Mouse (Mus musculus): ENCODE data around the gene Gpr31b. TPM values are rescaled to one million over a fixed set of nuclear protein-coding genes. Genes with fewer than 3 reads are reported as not detected.
"Not testable (repeated sequence)": the region's sequence is repeated elsewhere in the genome, so short reads cannot be mapped to it uniquely, and the experiment has no call there.

The Gpr31b gene
- polyA plus RNA-seq, 1 experiment from 2014 or later, result not detected

- CTCF ChIA-PET, result no interaction called here
- no peak for ATAC-seq
- no peak for TF ChIP-seq CTCF (IDR thresholded peaks at IDR 0.05)
- in situ Hi-C loops (cut with MboI; ENCODE audit: low pct_unique_long_range_greater_than_20kb), result no loop called here
- no peaks in the 10 kb centered on the region for H3K27me3 ChIP-seq
- DNase-seq (ENCODE audit: low read depth, low spot score), result no peak
- POLR2A ChIA-PET, result no interaction called here
These were observed 38.8 kb downstream of the Gpr31b start for GRCm38 (mm10) chr17:13013316-13013715.

- ChIA-PET CTCF (interaction anchor here (1.4 kb wide), 1 partner anchor 24 kb away, joined by 3 read pairs; no protein-coding TSS in a partner anchor), POLR2A (interaction anchor here (0.6 kb wide), 1 partner anchor 49 kb away, joined by 4 read pairs; no protein-coding TSS in a partner anchor)
- H3K27me3 ChIP-seq, result no peaks in the 10 kb centered on the region
- TF ChIP-seq CTCF (IDR thresholded peaks at IDR 0.05), result peak; percentile 77
- DNase-seq (ENCODE audit: low read depth, low spot score), result no peak
- ATAC-seq, result no peak
- in situ Hi-C loops (cut with MboI; ENCODE audit: low pct_unique_long_range_greater_than_20kb), result no loop called here
These were observed 42.2 kb downstream of the Gpr31b start for GRCm38 (mm10) chr17:13009887-13010286.

- in situ Hi-C loops (cut with MboI; ENCODE audit: low pct_unique_long_range_greater_than_20kb), result no loop called here
- ChIA-PET POLR2A (interaction anchor here (0.7 to 1.0 kb wide), 2 partner anchors 18 to 928 kb away, joined by 3 to 5 read pairs; no protein-coding TSS in a partner anchor), CTCF (interaction anchor here (1.0 to 1.5 kb wide), 3 partner anchors 10 to 128 kb away, joined by 5 read pairs; no protein-coding TSS in a partner anchor)
- no peak for DNase-seq (ENCODE audit: low read depth, low spot score)
- ATAC-seq, result no peak
- TF ChIP-seq CTCF (IDR thresholded peaks at IDR 0.05), result no peak
- no peaks in the 10 kb centered on the region for H3K27me3 ChIP-seq
These were observed 43.6 kb downstream of the Gpr31b start for GRCm38 (mm10) chr17:13008528-13008927.

GRCm38 (mm10) chr17:13007730-13008425 is 44.2 kb downstream of the Gpr31b start:
- POLR2A ChIA-PET, result interaction anchor here (1.0 kb wide), 1 partner anchor 17 kb away, joined by 5 read pairs; no protein-coding TSS in a partner anchor
- ATAC-seq (peak; percentile 99), DNase-seq (ENCODE audit: low read depth, low spot score) (peak; percentile 74)
- H3K27me3 ChIP-seq, result no peaks in the 10 kb centered on the region
- in situ Hi-C loops (cut with MboI; ENCODE audit: low pct_unique_long_range_greater_than_20kb), result no loop called here
- CTCF ChIA-PET, result interaction anchor here (1.3 to 1.5 kb wide), 2 partner anchors 10 to 128 kb away, joined by 5 read pairs; no protein-coding TSS in a partner anchor
- TF ChIP-seq CTCF (IDR thresholded peaks at IDR 0.05), result no peak

GRCm38 (mm10) chr17:13006984-13007383 is 45.1 kb downstream of the Gpr31b start:
- in situ Hi-C loops (cut with MboI; ENCODE audit: low pct_unique_long_range_greater_than_20kb), result no loop called here
- no peak for ATAC-seq
- TF ChIP-seq CTCF (IDR thresholded peaks at IDR 0.05), result no peak
- H3K27me3 ChIP-seq, result no peaks in the 10 kb centered on the region
- POLR2A ChIA-PET, result no interaction called here
- DNase-seq (ENCODE audit: low read depth, low spot score), result no peak
- CTCF ChIA-PET, result interaction anchor here (1.6 kb wide), 1 partner anchor 10 kb away, joined by 5 read pairs; no protein-coding TSS in a partner anchor

GRCm38 (mm10) chr17:13006546-13006945 is 45.5 kb downstream of the Gpr31b start, which contains the start of gene Sod2:
Sod2 (plus strand) TSS chr17:13006846.
- POLR2A ChIA-PET; in situ Hi-C loops (cut with MboI; ENCODE audit: low pct_unique_long_range_greater_than_20kb); ATAC-seq; H3K27me3 ChIP-seq; DNase-seq (ENCODE audit: low read depth, low spot score): not testable (repeated sequence)
- CTCF ChIA-PET, result interaction anchor here (1.6 kb wide), 1 partner anchor 10 kb away, joined by 5 read pairs; no protein-coding TSS in a partner anchor

GRCm38 (mm10) chr17:13004436-13004835 is 47.7 kb downstream of the Gpr31b start:
- CTCF ChIA-PET; POLR2A ChIA-PET; H3K27me3 ChIP-seq; in situ Hi-C loops (cut with MboI; ENCODE audit: low pct_unique_long_range_greater_than_20kb); DNase-seq (ENCODE audit: low read depth, low spot score); ATAC-seq: not testable (repeated sequence)

- CTCF ChIA-PET, result interaction anchor here (1.2 kb wide), 1 partner anchor 120 kb away, joined by 3 read pairs; no protein-coding TSS in a partner anchor
- in situ Hi-C loops (cut with MboI; ENCODE audit: low pct_unique_long_range_greater_than_20kb); H3K27me3 ChIP-seq; POLR2A ChIA-PET; DNase-seq (ENCODE audit: low read depth, low spot score); ATAC-seq: not testable (repeated sequence)
These were observed 49.9 kb downstream of the Gpr31b start for GRCm38 (mm10) chr17:13002243-13002642.

Other genes with a start within 250 kb of the Gpr31b start
- not detected for gene Mas1, start 184.2 kb downstream of the Gpr31b start, polyA plus RNA-seq (2021)
- not detected for gene Mrgprh, start 176.3 kb downstream of the Gpr31b start, polyA plus RNA-seq (2021)
- gene Pnldc1, start 142.1 kb downstream of the Gpr31b start, polyA plus RNA-seq (2021), result 6.9 TPM
- gene Tcp1, start 136.6 kb downstream of the Gpr31b start, polyA plus RNA-seq (2021), result 297 TPM
- 86.8 TPM for gene Mrpl18, start 136.0 kb downstream of the Gpr31b start, polyA plus RNA-seq (2021)
- gene Acat3, start 111.7 kb downstream of the Gpr31b start, polyA plus RNA-seq (2021), result 4.4 TPM
- 40.8 TPM for gene Acat2, start 91.5 kb downstream of the Gpr31b start, polyA plus RNA-seq (2021)
- 80.5 TPM for gene Wtap, start 58.1 kb downstream of the Gpr31b start, polyA plus RNA-seq (2021)
- gene Sod2, start 45.5 kb downstream of the Gpr31b start, polyA plus RNA-seq (2021), result 164 TPM
- gene Tcp10b, start 8.8 kb upstream of the Gpr31b start, polyA plus RNA-seq (2021), result 0.21 TPM
- 2.3 TPM for gene Unc93a, start 79.5 kb upstream of the Gpr31b start, polyA plus RNA-seq (2021)
- gene Smok2a, start 168.9 kb upstream of the Gpr31b start, polyA plus RNA-seq (2021), result not detected
- not detected for gene Smok2b, start 178.0 kb upstream of the Gpr31b start, polyA plus RNA-seq (2021)